Mouse (Mus musculus) heart, postnatal 4 days (tissue): ENCODE measurements at regions not wholly inside any gene's neighbourhood (a gene's known extent, or its start where the extent isn't known, plus 50 kb on each side); places are given as distances from the start of the nearest gene placed in this dataset.
A peak's percentile ranks its signal among the peaks of the same experiment; 100 is the strongest.

Experiments used
- DNase-seq: peaks from one replicate; pipeline ENCODE4 v3.0.0; 2021

DNA sequence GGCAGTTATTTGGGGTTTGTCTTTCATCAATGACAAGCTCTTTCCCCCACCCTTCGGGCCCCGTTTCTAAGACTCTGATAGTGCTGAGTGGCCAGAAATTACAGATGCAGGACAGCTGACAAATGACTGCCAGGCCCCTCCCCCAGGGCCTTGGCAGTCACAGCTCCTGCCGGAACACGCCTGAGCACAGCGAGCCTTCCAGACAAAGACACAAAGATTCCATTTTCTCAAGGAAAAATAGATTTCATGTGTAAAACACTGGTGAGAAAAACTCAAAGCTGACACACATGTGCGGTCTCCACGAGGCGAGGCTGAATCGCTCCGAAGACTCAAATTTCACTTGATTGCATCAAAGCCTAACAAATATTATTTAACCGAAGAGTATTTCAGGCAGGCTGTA, 247.6 kb downstream of the Ptprc start:
- peak; percentile 70 for DNase-seq

- DNase-seq = no peak
These were observed 249.2 kb downstream of the Ptprc start for GRCm38 (mm10) chr1:137926326-137926725.

DNA sequence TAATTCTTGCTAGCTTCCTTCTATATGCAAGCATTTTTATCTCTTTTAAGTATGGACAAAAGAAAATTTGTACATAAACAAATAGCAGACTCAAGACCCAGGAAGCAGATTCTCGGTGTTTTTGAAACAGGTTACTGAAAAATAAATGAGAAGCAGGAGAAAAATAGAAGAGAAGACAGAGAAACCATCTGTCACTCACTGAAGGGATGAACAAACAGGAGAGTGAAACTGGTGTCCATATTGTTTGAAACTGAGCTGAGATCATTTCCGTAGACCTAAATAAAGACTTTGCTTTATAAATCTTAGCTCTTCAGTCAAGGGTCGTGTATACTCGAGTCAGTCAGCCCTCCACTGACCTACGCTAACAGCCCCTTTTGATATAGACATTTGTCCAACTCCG, 251.4 kb downstream of the Ptprc start:
- no peak for DNase-seq

- DNase-seq = no peak
These were observed 251.8 kb downstream of the Ptprc start for GRCm38 (mm10) chr1:137923705-137924104.

GRCm38 (mm10) chr1:137922769-137923168, 252.7 kb downstream of the Ptprc start:
- no peak for DNase-seq

DNA sequence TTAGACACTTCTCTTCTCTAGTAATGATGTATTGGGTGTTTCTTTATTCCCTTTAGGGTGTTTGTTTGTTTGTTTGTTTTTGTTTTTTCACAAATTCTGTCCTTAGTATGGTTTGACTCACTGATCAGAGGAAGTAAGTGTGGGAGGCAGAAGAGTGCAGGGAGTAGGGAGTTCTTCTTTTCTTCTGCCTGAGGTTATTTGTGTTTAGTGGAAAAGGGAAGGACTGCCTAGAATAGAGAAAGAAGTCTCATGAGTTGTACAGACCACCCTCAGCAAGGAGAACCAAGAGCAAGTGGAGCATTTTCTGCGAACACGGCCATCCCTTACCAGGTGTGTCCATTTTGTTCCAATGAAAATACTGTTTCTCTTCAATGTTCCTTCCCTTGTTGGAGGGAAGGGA, 253.9 kb downstream of the Ptprc start:
- no peak for DNase-seq

- no peak for DNase-seq
These were observed 255.6 kb downstream of the Ptprc start for GRCm38 (mm10) chr1:137919739-137920563.

GRCm38 (mm10) chr1:137917449-137917848, 258.1 kb downstream of the Ptprc start:
- DNase-seq = no peak

GRCm38 (mm10) chr1:137906883-137907282, 268.6 kb downstream of the Ptprc start:
- no peak for DNase-seq

GRCm38 (mm10) chr1:137906477-137906876, 269.0 kb downstream of the Ptprc start:
- no peak for DNase-seq

- DNase-seq = no peak
These were observed 269.9 kb downstream of the Ptprc start for GRCm38 (mm10) chr1:137905566-137905965.

GRCm38 (mm10) chr1:137903351-137903750, 272.2 kb downstream of the Ptprc start:
- DNase-seq = no peak

GRCm38 (mm10) chr1:137902859-137903258, 272.6 kb downstream of the Ptprc start:
- no peak for DNase-seq

DNA sequence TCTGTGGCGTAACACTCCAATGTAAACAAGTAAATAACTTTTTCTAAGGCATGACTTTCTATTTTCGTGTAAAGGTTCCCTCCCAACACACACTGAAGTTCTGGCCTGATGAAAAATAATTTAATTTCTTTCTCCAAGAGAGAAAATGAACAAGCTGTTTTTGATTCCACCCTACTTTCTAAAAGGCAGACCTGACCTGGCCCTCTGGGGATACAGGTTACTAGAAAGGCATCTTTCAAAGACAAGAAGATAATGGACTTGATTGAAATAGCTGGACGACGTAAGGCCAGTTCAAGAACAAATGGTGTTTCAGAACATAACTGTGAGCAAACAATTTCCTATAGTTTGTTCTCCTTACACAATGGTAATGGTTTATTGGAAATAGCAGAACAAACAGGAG, 273.5 kb downstream of the Ptprc start:
- no peak for DNase-seq

DNA sequence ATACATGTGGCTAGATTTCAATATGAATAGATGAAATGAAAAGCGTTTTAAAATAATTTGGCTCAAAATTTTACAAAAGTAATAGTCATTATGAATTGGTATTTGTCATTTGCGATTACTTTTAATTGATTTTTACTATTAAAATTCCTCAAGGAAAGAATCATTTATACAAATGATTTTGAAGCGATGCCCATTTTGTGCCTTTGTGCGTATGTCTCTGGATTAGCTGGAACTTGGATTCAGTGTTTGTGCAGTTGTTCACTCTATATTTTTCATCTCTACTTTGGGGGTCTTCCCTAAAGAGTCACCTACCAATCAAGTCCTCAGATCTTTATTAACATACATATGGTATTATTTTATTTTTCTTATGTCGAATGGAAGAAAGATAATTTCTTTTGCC, 274.3 kb downstream of the Ptprc start:
- no peak for DNase-seq

DNA sequence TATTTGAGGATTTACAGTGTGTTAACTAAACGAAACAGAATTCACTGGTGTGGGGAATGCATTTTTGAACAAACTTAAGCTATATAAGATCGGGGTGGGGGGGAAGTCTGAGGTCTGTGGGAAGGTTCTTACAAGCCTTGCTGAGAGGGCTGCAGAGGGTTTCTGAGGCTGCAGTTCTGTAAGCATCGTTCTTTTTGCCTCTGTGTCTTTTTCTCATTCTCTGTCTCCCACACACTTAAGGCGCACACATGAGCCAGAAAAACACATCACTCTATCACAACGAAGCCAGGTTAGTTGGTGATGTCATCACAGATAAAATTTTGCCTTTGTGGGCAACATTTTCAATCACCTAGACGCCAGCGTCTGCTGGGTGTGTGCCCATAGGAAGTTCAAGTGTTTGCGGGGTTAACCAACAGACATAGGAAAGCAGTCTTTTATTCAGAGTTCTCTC, 274.9 kb downstream of the Ptprc start:
- DNase-seq = peak; percentile 7

DNA sequence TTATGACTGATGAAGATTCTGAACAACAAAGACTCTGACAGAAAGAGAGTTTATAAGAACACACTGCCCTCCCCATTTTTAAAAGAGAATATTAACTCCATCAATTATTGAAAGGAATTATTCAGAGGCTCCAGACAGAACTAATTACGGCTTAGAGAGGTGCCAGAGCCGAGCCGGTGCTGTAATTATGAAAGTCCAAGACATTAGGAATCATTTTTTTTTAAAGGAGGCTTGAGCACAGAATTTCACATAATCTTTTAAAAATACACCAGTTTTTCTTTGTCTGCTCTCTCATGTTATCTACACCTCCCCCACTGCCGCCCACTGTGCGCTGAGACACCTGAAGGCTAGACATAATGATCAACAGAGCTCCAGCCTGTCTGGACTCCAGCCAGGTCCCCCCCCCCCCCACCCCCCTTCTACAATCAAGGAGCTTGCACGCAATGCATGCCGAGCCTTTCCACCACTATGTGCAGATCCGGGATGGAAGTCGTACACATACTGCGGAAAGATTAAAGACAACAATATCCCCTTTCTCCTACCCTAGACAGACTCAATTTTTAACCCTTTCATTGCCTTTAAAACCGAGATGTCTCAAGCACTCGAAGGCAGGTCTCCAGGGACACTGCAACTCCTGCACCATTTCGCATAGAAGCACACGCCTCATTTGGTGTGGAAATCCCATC, 275.4 kb downstream of the Ptprc start:
- DNase-seq = peak; percentile 42

DNA sequence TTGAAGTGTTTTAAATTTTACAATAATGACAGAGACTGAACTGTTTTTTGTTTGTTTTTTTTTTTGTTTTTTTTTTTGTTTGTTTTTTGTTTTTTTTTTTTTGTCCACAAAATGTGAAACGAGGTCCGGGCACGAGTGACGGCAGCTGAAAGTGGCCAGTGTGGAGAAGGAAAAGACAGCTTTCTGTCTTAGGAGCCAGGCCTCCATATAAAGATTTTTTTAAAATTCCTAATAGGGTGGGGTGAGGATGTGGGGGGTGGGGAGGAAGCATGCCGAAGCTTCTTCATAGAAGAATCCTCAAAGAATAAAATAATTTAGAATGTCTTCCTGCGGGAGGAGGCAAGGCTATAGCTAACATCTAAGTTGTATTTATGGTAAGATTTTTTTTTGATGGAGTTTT, 276.2 kb downstream of the Ptprc start:
- DNase-seq = peak; percentile 12

DNA sequence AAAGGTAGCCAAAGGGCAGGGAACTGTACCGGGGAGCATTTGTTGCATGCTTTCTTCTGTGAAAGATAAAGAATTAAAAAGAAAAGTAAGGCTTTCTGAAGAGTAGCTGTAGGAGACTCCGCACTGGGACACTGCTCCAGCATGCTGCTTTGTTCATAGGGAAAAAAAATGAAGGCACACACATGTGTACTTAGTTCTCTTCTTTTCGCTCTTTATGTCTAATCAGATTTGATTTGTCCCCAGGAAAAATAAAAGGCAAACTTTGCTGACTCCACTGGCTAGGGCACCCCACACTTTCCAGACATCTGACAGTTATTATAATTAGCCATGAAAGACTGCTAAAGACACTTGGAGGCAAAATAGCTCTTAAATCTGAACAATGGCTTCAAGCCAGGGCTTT, 276.6 kb downstream of the Ptprc start:
- no peak for DNase-seq

- peak; percentile 83 for DNase-seq
These were observed 277.1 kb downstream of the Ptprc start for GRCm38 (mm10) chr1:137898397-137898796.

- no peak for DNase-seq
These were observed 293.9 kb downstream of the Ptprc start for GRCm38 (mm10) chr1:137881656-137882055.

DNA sequence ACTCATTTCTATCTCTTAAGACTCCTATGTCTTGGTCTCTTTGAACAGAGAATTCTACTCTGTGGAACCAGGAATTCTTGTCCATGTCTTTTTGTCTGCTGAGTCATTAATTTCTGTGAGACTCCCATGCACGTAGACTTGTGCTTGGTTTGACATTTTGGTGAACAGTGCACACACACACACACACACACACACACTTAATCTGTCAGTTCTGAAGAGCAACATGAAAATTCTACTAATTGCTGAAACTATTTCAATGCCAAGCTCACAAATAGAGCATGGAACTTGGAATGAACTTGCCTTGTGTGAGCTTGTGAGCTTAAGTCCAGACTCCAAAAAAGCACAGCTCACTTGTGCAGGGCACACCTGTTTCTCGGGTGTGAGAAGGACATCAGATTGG, 301.1 kb downstream of the Ptprc start:
- DNase-seq = no peak

DNA sequence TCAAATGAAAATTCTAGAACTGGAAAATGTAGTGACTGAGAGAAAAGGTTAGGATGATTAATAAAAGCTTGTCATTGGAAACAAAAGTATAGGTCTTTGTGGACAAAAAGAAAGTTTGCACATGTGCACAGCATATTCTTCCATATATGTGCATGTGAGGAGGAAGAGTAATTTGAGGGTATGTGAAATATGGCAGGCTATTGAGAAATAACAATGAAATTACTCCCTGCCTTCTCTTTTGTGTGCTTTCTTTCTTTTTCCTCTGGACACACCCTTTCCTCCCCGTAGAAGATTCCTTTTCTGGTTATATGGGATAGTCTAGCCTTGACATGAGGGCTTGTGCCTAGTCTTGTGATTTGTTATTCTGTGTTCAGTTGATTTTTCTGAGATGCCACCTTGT, 301.9 kb downstream of the Ptprc start:
- DNase-seq = no peak

- no peak for DNase-seq
These were observed 310.5 kb downstream of the Ptprc start for GRCm38 (mm10) chr1:137865030-137865429.
